Mouse (Mus musculus): ENCODE results near the gene Usp19.

DNA sequence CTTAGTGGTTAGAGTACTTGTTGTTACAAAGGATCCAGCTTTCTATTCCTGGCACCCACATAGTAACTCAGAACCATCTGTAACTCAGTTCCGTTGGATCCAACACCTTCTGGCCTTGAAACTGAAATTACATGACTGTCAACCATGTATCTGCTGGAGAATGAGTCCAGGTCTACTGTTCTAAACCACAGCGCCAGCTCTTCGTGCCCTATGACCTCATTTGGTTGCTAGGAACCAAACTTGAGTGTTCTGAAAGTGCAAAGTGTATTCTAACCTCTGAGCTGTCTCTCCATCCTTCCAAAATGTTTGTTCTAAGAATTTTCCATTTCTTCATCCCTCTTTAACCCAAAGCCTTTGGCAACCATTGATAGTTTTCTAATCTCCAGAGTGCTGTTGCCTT is 55.6 kb downstream of the Usp19 start:
- TF ChIP-seq CTCF (IDR thresholded peaks at IDR 0.05; ENCODE audit: low read depth) (no peak), EP300 (IDR thresholded peaks at IDR 0.05; ENCODE audit: low read depth) (no peak)
